Mouse (Mus musculus): ENCODE measurements around the gene Lrrc46. TPM values are rescaled to one million over a fixed set of nuclear protein-coding genes. Genes with fewer than 3 reads are reported as not detected.
A peak's percentile ranks its signal among the peaks of the same experiment; 100 is the strongest.

Lrrc46 gene
- polyA plus RNA-seq, 1 experiment from 2014 or later, result 2.3 TPM

GRCm38 (mm10) chr11:96997380-96997956, 43.7 kb downstream of the Lrrc46 start:
- peak overlapping the region; percentile 31 for H3K4me3 ChIP-seq (replicated peaks)
- no peaks in the 10 kb centered on the region for H3K36me3 ChIP-seq
- H3K27ac ChIP-seq (replicated peaks), result no peak overlapping the region
- H3K27me3 ChIP-seq (replicated peaks), result peaks cover 16% of the 10 kb centered on the region; the same call in 1 of the 2 replicates
- H3K9ac ChIP-seq (replicated peaks), result peak overlapping the region; percentile 31
- no peaks in the 10 kb centered on the region for H3K9me3 ChIP-seq (replicated peaks)
- 5% methylated on average over 30 of the region's 30 CpGs for WGBS
- peaks cover 10% of the 10 kb centered on the region for H3K4me1 ChIP-seq
- H3K4me2 ChIP-seq, result peak overlapping the region; percentile 65
- ATAC-seq (ENCODE audit: low FRiP score), result no peak

- H3K27ac ChIP-seq (replicated peaks), result no peak overlapping the region
- ATAC-seq (ENCODE audit: low FRiP score), result no peak
These were observed 44.3 kb downstream of the Lrrc46 start for GRCm38 (mm10) chr11:96996773-96997379.

GRCm38 (mm10) chr11:96995836-96996772, 45.1 kb downstream of the Lrrc46 start:
- H3K9ac ChIP-seq (replicated peaks), result no peak overlapping the region
- no peak overlapping the region for H3K27ac ChIP-seq (replicated peaks)
- peaks cover 10% of the 10 kb centered on the region for H3K4me1 ChIP-seq
- no peaks in the 10 kb centered on the region for H3K36me3 ChIP-seq
- H3K27me3 ChIP-seq (replicated peaks), result peaks cover 15% of the 10 kb centered on the region; the same call in 1 of the 2 replicates
- no peak overlapping the region for H3K4me3 ChIP-seq (replicated peaks)
- WGBS, result 82% methylated on average over 15 of the region's 15 CpGs
- no peak for ATAC-seq (ENCODE audit: low FRiP score)
- no peaks in the 10 kb centered on the region for H3K9me3 ChIP-seq (replicated peaks)
- no peak overlapping the region for H3K4me2 ChIP-seq

More at GRCm38 (mm10) chr11:96996773-96997379, 44.3 kb downstream of the Lrrc46 start:
- H3K27me3 ChIP-seq (replicated peaks), result peaks cover 18% of the 10 kb centered on the region; the same call in 1 of the 2 replicates
- peak overlapping the region; percentile 31 for H3K4me3 ChIP-seq (replicated peaks)
- no peaks in the 10 kb centered on the region for H3K9me3 ChIP-seq (replicated peaks)
- H3K36me3 ChIP-seq, result no peaks in the 10 kb centered on the region
- H3K9ac ChIP-seq (replicated peaks), result peak overlapping the region; percentile 31
- peaks cover 10% of the 10 kb centered on the region for H3K4me1 ChIP-seq
- WGBS, result 7% methylated on average over 17 of the region's 17 CpGs
- peak overlapping the region; percentile 65 for H3K4me2 ChIP-seq

GRCm38 (mm10) chr11:96995031-96995430, 46.2 kb downstream of the Lrrc46 start:
- H3K27me3 ChIP-seq (replicated peaks), result peaks cover 10% of the 10 kb centered on the region; the same call in 1 of the 2 replicates
- H3K4me2 ChIP-seq, result no peak overlapping the region
- H3K9ac ChIP-seq (replicated peaks), result no peak overlapping the region
- no peak overlapping the region for H3K4me3 ChIP-seq (replicated peaks)
- 26% methylated on average over 5 of the region's 5 CpGs for WGBS
- peaks cover 10% of the 10 kb centered on the region for H3K4me1 ChIP-seq
- no peak overlapping the region for H3K27ac ChIP-seq (replicated peaks)
- no peaks in the 10 kb centered on the region for H3K9me3 ChIP-seq (replicated peaks)
- ATAC-seq (ENCODE audit: low FRiP score), result no peak
- no peaks in the 10 kb centered on the region for H3K36me3 ChIP-seq

GRCm38 (mm10) chr11:96992722-96993311, 48.4 kb downstream of the Lrrc46 start:
- WGBS, result 39% methylated on average over 8 of the region's 8 CpGs
- ATAC-seq (ENCODE audit: low FRiP score), result no peak
- Histone ChIP-seq H3K4me2 (no peak overlapping the region), H3K27me3 (replicated peaks) (0 out of 2 replicates have a peak, but pooled peaks cover 9% of the 10 kb centered on the region), H3K4me1 (peaks cover 18% of the 10 kb centered on the region), H3K36me3 (no peaks in the 10 kb centered on the region), H3K27ac (replicated peaks) (no peak overlapping the region), H3K9me3 (replicated peaks) (no peaks in the 10 kb centered on the region), H3K9ac (replicated peaks) (no peak overlapping the region), H3K4me3 (replicated peaks) (no peak overlapping the region)

- 80% methylated on average over 5 of the region's 5 CpGs for WGBS
- H3K4me1 ChIP-seq, result peaks cover 15% of the 10 kb centered on the region
These were observed 49.7 kb downstream of the Lrrc46 start for GRCm38 (mm10) chr11:96991501-96991900.

GRCm38 (mm10) chr11:96987873-96988655, 53.1 kb downstream of the Lrrc46 start:
- H3K27me3 ChIP-seq (replicated peaks), result peaks cover 37% of the 10 kb centered on the region
- peaks cover 15% of the 10 kb centered on the region for H3K4me1 ChIP-seq
- H3K36me3 ChIP-seq, result no peaks in the 10 kb centered on the region
- peak; percentile 76 for ATAC-seq (ENCODE audit: low FRiP score)
- WGBS, result 4% methylated on average over 31 of the region's 31 CpGs
- peak overlapping the region; percentile 41 for H3K4me3 ChIP-seq (replicated peaks)
- H3K9me3 ChIP-seq (replicated peaks), result no peaks in the 10 kb centered on the region
- peak overlapping the region; percentile 24 for H3K9ac ChIP-seq (replicated peaks)
- H3K4me2 ChIP-seq, result peak overlapping the region; percentile 68
- peak overlapping the region; percentile 60 for H3K27ac ChIP-seq (replicated peaks)

More at GRCm38 (mm10) chr11:96991501-96991900, 49.7 kb downstream of the Lrrc46 start:
- no peak overlapping the region for H3K4me2 ChIP-seq
- H3K9me3 ChIP-seq (replicated peaks), result no peaks in the 10 kb centered on the region
- no peak overlapping the region for H3K4me3 ChIP-seq (replicated peaks)
- ATAC-seq (ENCODE audit: low FRiP score), result no peak
- H3K36me3 ChIP-seq, result no peaks in the 10 kb centered on the region
- H3K9ac ChIP-seq (replicated peaks), result no peak overlapping the region
- H3K27me3 ChIP-seq (replicated peaks), result peaks cover 14% of the 10 kb centered on the region
- H3K27ac ChIP-seq (replicated peaks), result no peak overlapping the region

GRCm38 (mm10) chr11:96986463-96986862, 54.7 kb downstream of the Lrrc46 start:
- Histone ChIP-seq H3K27ac (replicated peaks) (no peak overlapping the region), H3K4me1 (peaks cover 17% of the 10 kb centered on the region), H3K4me3 (replicated peaks) (no peak overlapping the region), H3K4me2 (no peak overlapping the region), H3K36me3 (no peaks in the 10 kb centered on the region), H3K9ac (replicated peaks) (no peak overlapping the region), H3K9me3 (replicated peaks) (no peaks in the 10 kb centered on the region), H3K27me3 (replicated peaks) (peaks cover 34% of the 10 kb centered on the region)
- 7% methylated on average over 3 of the region's 3 CpGs for WGBS
- no peak for ATAC-seq (ENCODE audit: low FRiP score)

GRCm38 (mm10) chr11:96984903-96985302, 56.3 kb downstream of the Lrrc46 start:
- 21% methylated on average over 4 of the region's 4 CpGs for WGBS

More at GRCm38 (mm10) chr11:96984903-96985302, 56.3 kb downstream of the Lrrc46 start:
- Histone ChIP-seq H3K27me3 (replicated peaks) (peaks cover 34% of the 10 kb centered on the region), H3K4me1 (peaks cover 17% of the 10 kb centered on the region), H3K9ac (replicated peaks) (no peak overlapping the region), H3K4me3 (replicated peaks) (no peak overlapping the region), H3K36me3 (no peaks in the 10 kb centered on the region), H3K4me2 (no peak overlapping the region), H3K9me3 (replicated peaks) (no peaks in the 10 kb centered on the region), H3K27ac (replicated peaks) (no peak overlapping the region)
- no peak for ATAC-seq (ENCODE audit: low FRiP score)
